In the genomic region with DNA sequence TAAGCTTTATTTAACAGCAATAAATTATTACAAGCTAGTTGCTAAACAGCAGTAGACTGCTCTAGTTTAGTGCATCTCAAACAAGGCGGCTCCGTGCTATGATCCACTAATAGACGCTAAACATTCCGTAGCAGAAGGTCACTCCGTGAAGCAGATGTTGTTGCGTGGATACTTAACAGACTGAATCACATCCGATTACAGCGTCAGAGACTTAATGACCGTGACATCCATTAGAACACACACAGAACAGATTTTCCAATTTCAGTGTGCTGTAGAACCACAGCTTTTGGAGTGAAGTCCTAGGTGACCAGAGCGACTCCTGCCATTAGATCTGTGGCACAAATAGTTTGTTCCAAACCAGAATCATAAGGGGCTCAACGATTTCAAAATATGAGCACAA, we compare ENCODE assay signal across 17 mouse cellular contexts.
DNase-seq lines count a peak whose midpoint lies in the region; ATAC-seq and TF ChIP-seq lines count a peak whose summit lies in the region.
"Had no signal": no experiment of that assay in that cellular context is flagged by ENCODE, and none has a peak within 500 bp of the region (broad histone marks: within the 10 kb centered on the region; RNA-seq: fewer than 3 reads in every experiment).

No protein-coding gene starts in this region.

- no peak for ATAC-seq in kidney, postnatal 0 days (replicated peaks; ENCODE audit: low FRiP score, low read depth)
- peak; percentile 50; the same call in 1 of the 2 replicates for ATAC-seq in hindbrain, embryonic 16.5 days
- ATAC-seq in neural tube, embryonic 15.5 days (ENCODE audit: low FRiP score): peak; percentile 57; the same call in 1 of the 2 replicates
- ATAC-seq in heart, embryonic 12.5 days (ENCODE audit: insufficient number of reproducible peaks, low FRiP score): no peak
- ATAC-seq: inflammation-experienced regulatory T-cells, adult 6 months had no signal

- no peak overlapping the region for H3K4me2 ChIP-seq in kidney, postnatal 0 days (ENCODE audit: low read length)
- no peak overlapping the region for H3K4me2 ChIP-seq in hindbrain, embryonic 16.5 days (ENCODE audit: low read length)
- H3K4me2 ChIP-seq in neural tube, embryonic 15.5 days: no peak overlapping the region
- H3K4me2 ChIP-seq in heart, embryonic 12.5 days: no peak overlapping the region
- H3K4me2 ChIP-seq: limb, embryonic 15.5 days; stomach, embryonic 15.5 days had no signal

- no peak overlapping the region for H3K9ac ChIP-seq in kidney, postnatal 0 days (ENCODE audit: low read depth, low read length)
- no peak overlapping the region for H3K9ac ChIP-seq in hindbrain, embryonic 16.5 days (ENCODE audit: low read depth, low read length)
- H3K9ac ChIP-seq in neural tube, embryonic 15.5 days (replicated peaks): no peak overlapping the region
- no peak overlapping the region for H3K9ac ChIP-seq in heart, embryonic 12.5 days
- H3K9ac ChIP-seq: limb, embryonic 15.5 days; stomach, embryonic 15.5 days had no signal

- DNase-seq in kidney, postnatal 0 days (ENCODE audit: low spot score): peak; percentile 13
- DNase-seq in kidney, adult 18-20 months: no peak
- DNase-seq in embryo, embryonic 11 days: peak; percentile 42
- no peak for DNase-seq in liver
- no peak for DNase-seq in gastrocnemius, postnatal 4 days (ENCODE audit: low spot score in 2 of 2)
- DNase-seq: adrenal gland, adult 2 months; cerebellum, adult 18-20 months; heart, adult 18-20 months; lung, adult 18-20 months; lung, postnatal 4 days had no signal

- H3K4me1 ChIP-seq in kidney, postnatal 0 days (replicated peaks; ENCODE audit: insufficient read depth, low read length): no peaks in the 10 kb centered on the region
- H3K4me1 ChIP-seq in hindbrain, embryonic 16.5 days (ENCODE audit: control insufficient read depth, insufficient read depth, low read depth, low read length): peaks cover 4% of the 10 kb centered on the region
- peaks cover 16% of the 10 kb centered on the region for H3K4me1 ChIP-seq in neural tube, embryonic 15.5 days
- peaks cover 11% of the 10 kb centered on the region for H3K4me1 ChIP-seq in heart, embryonic 12.5 days (replicated peaks)
- H3K4me1 ChIP-seq: limb, embryonic 15.5 days; stomach, embryonic 15.5 days had no signal

- H3K9me3 ChIP-seq in kidney, postnatal 0 days (replicated peaks; ENCODE audit: low read length): no peaks in the 10 kb centered on the region
- no peaks in the 10 kb centered on the region for H3K9me3 ChIP-seq in hindbrain, embryonic 16.5 days (ENCODE audit: control insufficient read depth, low read length)
- H3K9me3 ChIP-seq in neural tube, embryonic 15.5 days (replicated peaks): no peaks in the 10 kb centered on the region
- peaks cover 5% of the 10 kb centered on the region; the same call in 1 of the 2 replicates for H3K9me3 ChIP-seq in heart, embryonic 12.5 days (replicated peaks)
- H3K9me3 ChIP-seq: limb, embryonic 15.5 days; stomach, embryonic 15.5 days had no signal

- WGBS in kidney, postnatal 0 days: 40% methylated on average over 11 of the region's 11 CpGs
- 37% methylated on average over 11 of the region's 11 CpGs for WGBS in hindbrain, embryonic 16.5 days
- WGBS in neural tube, embryonic 15.5 days: 30% methylated on average over 11 of the region's 11 CpGs
- 84% methylated on average over 11 of the region's 11 CpGs for WGBS in heart, embryonic 12.5 days

- TF ChIP-seq CTCF in kidney, postnatal 0 days (IDR thresholded peaks at IDR 0.05; ENCODE audit: low read depth): no peak

- no peak overlapping the region for H3K27ac ChIP-seq in kidney, postnatal 0 days
- H3K27ac ChIP-seq in hindbrain, embryonic 16.5 days (ENCODE audit: low read depth, low read length): no peak overlapping the region
- H3K27ac ChIP-seq in neural tube, embryonic 15.5 days (replicated peaks): no peak overlapping the region
- H3K27ac ChIP-seq in heart, embryonic 12.5 days (ENCODE audit: poor library complexity, severe bottlenecking): no peak overlapping the region
- H3K27ac ChIP-seq: left cerebral cortex, adult 2 months; limb, embryonic 15.5 days; stomach, embryonic 15.5 days had no signal

- H3K27me3 ChIP-seq in kidney, postnatal 0 days (ENCODE audit: insufficient read depth, low read length): no peaks in the 10 kb centered on the region
- no peaks in the 10 kb centered on the region for H3K27me3 ChIP-seq in hindbrain, embryonic 16.5 days (replicated peaks; ENCODE audit: control insufficient read depth, insufficient read depth, low read length)
- no peaks in the 10 kb centered on the region for H3K27me3 ChIP-seq in neural tube, embryonic 15.5 days (replicated peaks)
- no peaks in the 10 kb centered on the region for H3K27me3 ChIP-seq in heart, embryonic 12.5 days (replicated peaks)
- H3K27me3 ChIP-seq: limb, embryonic 15.5 days; stomach, embryonic 15.5 days had no signal

- H3K4me3 ChIP-seq in kidney, postnatal 0 days (replicated peaks; ENCODE audit: low read depth, low read length): no peak overlapping the region
- H3K4me3 ChIP-seq in hindbrain, embryonic 16.5 days (ENCODE audit: low read length): no peak overlapping the region
- H3K4me3 ChIP-seq in neural tube, embryonic 15.5 days (replicated peaks): no peak overlapping the region
- no peak overlapping the region for H3K4me3 ChIP-seq in heart, embryonic 12.5 days
- H3K4me3 ChIP-seq: limb, embryonic 15.5 days; stomach, embryonic 15.5 days had no signal

- H3K36me3 ChIP-seq in kidney, postnatal 0 days (ENCODE audit: insufficient read depth, low read length): no peaks in the 10 kb centered on the region
- H3K36me3 ChIP-seq in hindbrain, embryonic 16.5 days (ENCODE audit: control insufficient read depth, insufficient read depth, low read length): no peaks in the 10 kb centered on the region
- H3K36me3 ChIP-seq in neural tube, embryonic 15.5 days: no peaks in the 10 kb centered on the region
- H3K36me3 ChIP-seq in heart, embryonic 12.5 days: peaks cover 3% of the 10 kb centered on the region; the same call in 1 of the 2 replicates
- H3K36me3 ChIP-seq: limb, embryonic 15.5 days; stomach, embryonic 15.5 days had no signal

Comparison
In these comparisons a context has a peak if more than half of its experiments do, and no peak if none do; other contexts are left out.
1. DNase-seq: peak in kidney, postnatal 0 days (single experiment) and embryo, embryonic 11 days (single experiment); none in kidney, adult 18-20 months (single experiment), liver (single experiment) and gastrocnemius, postnatal 4 days (0 of 2).
2. ATAC-seq: peak in hindbrain, embryonic 16.5 days (single experiment) and neural tube, embryonic 15.5 days (single experiment); none in kidney, postnatal 0 days (single experiment) and heart, embryonic 12.5 days (single experiment).